Mouse (Mus musculus) lung, postnatal 0 days (tissue): ENCODE measurements at regions not wholly inside any gene's neighbourhood (a gene's known extent, or its start where the extent isn't known, plus 50 kb on each side); places are given as distances from the start of the nearest gene placed in this dataset.

Source experiments
- ATAC-seq: fragments of 200-750 bp; cut with Nextera tagmentation; 2 replicates; pipeline ENCODE4 v1.8.0; 2017; ENCODE audit warnings: moderate library complexity
- DNase-seq: peaks from one replicate; pipeline ENCODE4 v3.0.0-alpha.2; 2016; ENCODE audit warnings: low spot score
- H3K27ac ChIP-seq: fragments of 300-500 bp; sonication (generic); 2 replicates; pipeline ENCODE4 v1.5.1; 2014; ENCODE audit warnings: antibody characterized with exemption, mild to moderate bottlenecking, low read length, mixed read lengths
- H3K27me3 ChIP-seq: fragments of 300-500 bp; sonication (generic); replicated peaks from 2 replicates; pipeline ENCODE4 v1.6.1; 2014; ENCODE audit warnings: low read length, mixed read lengths; ENCODE audit not compliant: insufficient read depth
- H3K36me3 ChIP-seq: fragments of 300-500 bp; sonication (generic); 2 replicates; pipeline ENCODE4 v1.6.1; 2014; ENCODE audit warnings: low read length, mixed read lengths; ENCODE audit not compliant: insufficient read depth
- H3K4me1 ChIP-seq: fragments of 300-500 bp; sonication (generic); 2 replicates; pipeline ENCODE4 v1.6.1; 2014; ENCODE audit warnings: antibody characterized with exemption, low read depth, low read length, mixed read lengths; ENCODE audit not compliant: insufficient read depth
- H3K4me2 ChIP-seq: fragments of 300-500 bp; sonication (generic); replicated peaks from 2 replicates; pipeline ENCODE4 v1.6.1; 2014; ENCODE audit warnings: low read depth, mild to moderate bottlenecking, low read length, moderate library complexity, mixed read lengths
- H3K4me3 ChIP-seq: fragments of 300-500 bp; sonication (generic); 2 replicates; pipeline ENCODE4 v1.5.1; 2014; ENCODE audit warnings: low read depth, low read length
- H3K9ac ChIP-seq: fragments of 300-500 bp; sonication (generic); replicated peaks from 2 replicates; pipeline ENCODE4 v1.6.1; 2014; ENCODE audit warnings: low read depth, mild to moderate bottlenecking
- H3K9me3 ChIP-seq: fragments of 300-500 bp; sonication (generic); 2 replicates; pipeline ENCODE4 v1.6.1; 2016; ENCODE audit warnings: low read length, mixed read lengths
- CTCF ChIP-seq: IDR thresholded peaks from 2 replicates; pipeline ENCODE4 v1.5.1; 2016; ENCODE audit warnings: antibody characterized with exemption, mild to moderate bottlenecking
- EP300 ChIP-seq: IDR thresholded peaks from 2 replicates; pipeline ENCODE4 v1.6.1; 2016; ENCODE audit warnings: antibody characterized with exemption, mild to moderate bottlenecking, control low read depth
- WGBS: fragments of 180-500 bp; shearing (Covaris S2); extraction: QIAGEN DNeasy Blood & Tissue Kit; methylation state at CpG from one replicate; pipeline ENCODE4 v1.1.7; 2014; 5-methylcytosine and 5-hydroxymethylcytosine counted together

DNA sequence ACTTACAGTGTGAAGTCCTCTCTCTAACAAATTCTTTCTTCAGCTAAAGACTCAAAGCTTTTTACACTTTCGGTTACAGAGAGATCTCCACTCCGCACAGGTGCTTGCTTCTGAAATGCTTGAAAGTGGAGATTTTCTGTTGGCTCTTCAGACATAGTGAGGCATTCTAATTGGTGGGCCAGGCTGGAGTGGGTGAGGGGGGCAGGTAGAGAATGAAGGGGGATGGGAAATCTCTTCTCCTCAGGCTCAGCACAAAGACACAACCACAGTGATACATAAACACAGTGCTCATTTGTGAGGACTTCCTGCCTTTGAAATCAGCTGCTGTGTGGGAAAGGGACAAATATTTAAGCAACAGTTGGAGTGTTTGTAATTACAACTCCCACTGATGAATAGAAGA, 109.1 kb upstream of the Syt6 start:
- no peaks in the 10 kb centered on the region for H3K9me3 ChIP-seq
- no peak for DNase-seq
- no peak overlapping the region for H3K4me2 ChIP-seq
- no peaks in the 10 kb centered on the region for H3K27me3 ChIP-seq
- TF ChIP-seq CTCF: no peak
- no peak for TF ChIP-seq EP300
- H3K4me3 ChIP-seq: no peak overlapping the region
- 42% methylated on average over 2 of the region's 2 CpGs for WGBS
- H3K27ac ChIP-seq: 0 out of 2 replicates have a peak overlapping the region, but pooled peaks have one; percentile 48
- H3K4me1 ChIP-seq: no peaks in the 10 kb centered on the region; the same call in 1 of the 2 replicates
- no peak for ATAC-seq
- no peak overlapping the region for H3K9ac ChIP-seq
- no peaks in the 10 kb centered on the region for H3K36me3 ChIP-seq

DNA sequence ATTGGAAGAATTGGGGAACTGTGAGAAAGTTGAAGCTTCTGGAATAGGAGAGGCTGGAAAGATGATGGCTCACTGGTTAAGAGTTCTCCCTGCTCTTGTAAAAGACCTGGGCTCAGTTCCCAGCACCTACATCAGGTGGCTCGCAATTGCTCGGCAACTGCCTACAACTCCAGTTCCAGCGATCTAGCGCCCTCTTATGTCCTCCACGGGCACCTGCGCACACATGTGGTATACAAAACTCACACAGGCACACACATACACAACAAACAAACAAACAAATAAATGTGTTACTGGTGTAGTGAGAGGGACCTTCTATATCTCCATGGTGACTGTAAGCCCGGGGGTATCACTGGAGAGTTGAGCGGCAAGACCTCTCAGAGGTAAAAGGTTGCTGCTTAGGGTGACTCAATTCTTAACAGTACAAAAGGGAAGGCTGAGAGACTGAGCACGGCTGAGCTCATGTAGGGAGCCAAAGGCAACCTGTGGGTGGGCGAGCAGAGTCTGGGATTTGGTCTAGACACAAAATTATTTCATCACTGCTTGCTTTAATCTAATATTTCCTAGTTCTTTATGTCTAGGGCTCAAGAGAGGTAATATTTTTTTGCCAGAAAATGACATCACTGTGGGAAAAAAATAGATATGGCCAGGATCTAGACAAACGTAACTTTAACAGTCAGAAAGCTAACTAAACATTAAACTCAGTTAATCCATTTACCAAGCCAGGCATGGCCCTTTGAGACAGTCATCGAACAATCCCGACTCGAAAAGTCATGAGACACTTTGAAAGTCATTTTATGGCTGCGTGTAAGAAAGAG, 104.2 kb upstream of the Syt6 start:
- Histone ChIP-seq H3K4me3 (no peak overlapping the region), H3K27ac (no peak overlapping the region), H3K4me1 (no peaks in the 10 kb centered on the region; the same call in 1 of the 2 replicates), H3K27me3 (no peaks in the 10 kb centered on the region), H3K4me2 (no peak overlapping the region), H3K9ac (no peak overlapping the region), H3K36me3 (no peaks in the 10 kb centered on the region), H3K9me3 (no peaks in the 10 kb centered on the region)
- no peak for ATAC-seq
- TF ChIP-seq EP300: no peak
- TF ChIP-seq CTCF: no peak
- DNase-seq: no peak
- 86% methylated on average over 15 of the region's 15 CpGs for WGBS

DNA sequence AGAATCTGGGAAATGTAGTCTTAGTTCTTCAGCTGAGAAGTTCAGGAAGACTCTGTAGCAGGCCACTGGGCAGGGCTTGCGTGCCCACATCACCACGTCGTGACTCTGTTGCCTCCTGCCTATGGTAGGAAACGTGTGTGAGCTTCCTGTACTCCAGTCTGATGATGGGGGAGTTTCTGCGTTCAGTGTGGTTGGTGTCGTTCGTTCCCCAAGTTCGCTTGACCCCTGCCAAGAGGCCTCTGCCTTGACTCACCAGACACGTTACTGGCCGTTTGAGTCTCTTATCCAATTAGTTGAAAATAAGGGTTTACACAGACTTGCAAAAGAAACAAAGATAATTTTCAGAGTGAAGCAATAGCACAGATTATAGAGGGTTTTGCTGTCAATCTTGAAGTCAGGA, 102.4 kb upstream of the Syt6 start:
- Histone ChIP-seq H3K4me2 (no peak overlapping the region), H3K4me3 (no peak overlapping the region), H3K4me1 (no peaks in the 10 kb centered on the region), H3K27me3 (no peaks in the 10 kb centered on the region), H3K27ac (peak overlapping the region; percentile 82), H3K36me3 (no peaks in the 10 kb centered on the region), H3K9ac (no peak overlapping the region), H3K9me3 (no peaks in the 10 kb centered on the region)
- WGBS: 47% methylated on average over 10 of the region's 10 CpGs
- TF ChIP-seq CTCF (no peak), EP300 (no peak; the same call in 1 of the 2 replicates)
- DNase-seq: peak; percentile 78
- peak; percentile 81 for ATAC-seq

DNA sequence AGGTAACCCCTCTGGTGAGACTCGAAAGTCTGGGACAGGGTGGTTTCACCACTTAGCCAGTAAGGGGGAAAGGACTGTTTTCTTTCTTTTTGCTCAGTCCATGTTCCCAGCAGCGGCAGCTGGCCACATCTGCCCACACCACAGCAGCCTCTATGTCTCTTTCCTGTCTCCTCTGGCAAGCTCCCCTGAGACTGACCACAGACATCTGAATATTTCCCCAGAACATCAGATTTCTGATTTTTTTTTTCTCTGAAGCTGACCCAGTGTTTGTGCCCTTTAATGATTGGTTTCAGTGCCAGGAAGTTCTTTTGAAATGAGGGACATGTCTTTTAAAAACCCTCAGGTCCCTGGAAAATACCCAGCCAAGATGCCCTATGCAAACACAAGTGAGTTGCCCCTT, 101.7 kb upstream of the Syt6 start:
- no peaks in the 10 kb centered on the region for H3K27me3 ChIP-seq
- H3K4me2 ChIP-seq: no peak overlapping the region
- H3K36me3 ChIP-seq: no peaks in the 10 kb centered on the region
- peak; percentile 91 for ATAC-seq
- no peaks in the 10 kb centered on the region for H3K9me3 ChIP-seq
- no peaks in the 10 kb centered on the region for H3K4me1 ChIP-seq
- DNase-seq: peak; percentile 83
- H3K9ac ChIP-seq: no peak overlapping the region
- H3K27ac ChIP-seq: peak overlapping the region; percentile 82
- peak; percentile 58 for TF ChIP-seq EP300
- TF ChIP-seq CTCF: no peak
- 54% methylated on average over 2 of the region's 2 CpGs for WGBS
- H3K4me3 ChIP-seq: no peak overlapping the region

DNA sequence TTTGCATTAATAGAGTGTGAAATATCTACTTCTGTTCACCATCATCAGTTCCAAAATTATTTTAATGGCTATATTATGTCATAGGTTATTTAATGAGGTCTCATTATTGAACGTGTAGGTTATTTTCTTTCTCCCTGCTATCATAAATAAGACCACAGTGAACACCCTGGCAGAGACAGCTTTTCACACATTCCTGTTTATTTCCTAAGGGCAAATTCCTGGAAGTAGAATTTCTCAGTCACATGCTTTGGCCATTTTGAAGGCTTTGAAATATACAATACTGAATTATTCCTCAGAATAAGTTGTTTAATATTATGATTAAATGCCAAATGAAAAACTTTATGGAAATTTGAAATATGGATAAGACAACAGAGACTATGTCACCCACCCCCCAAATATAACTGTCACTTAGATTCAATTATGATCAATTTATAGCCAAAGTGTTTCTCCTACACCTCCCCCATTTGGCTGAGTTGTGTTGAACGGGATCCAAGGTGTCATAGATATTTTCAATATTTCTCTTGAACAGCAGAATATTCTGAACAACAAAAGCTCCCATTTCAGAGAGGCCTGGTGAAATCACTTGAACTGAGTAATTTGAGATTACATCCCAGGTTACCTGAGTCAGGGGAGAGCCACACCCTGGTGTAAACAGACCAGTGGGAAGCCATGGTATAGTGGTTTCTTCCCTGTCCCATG, 95.0 kb upstream of the Syt6 start:
- WGBS: 55% methylated on average over 2 of the region's 2 CpGs
- ATAC-seq (peak; percentile 58), DNase-seq (peak; percentile 68)
- Histone ChIP-seq H3K36me3 (no peaks in the 10 kb centered on the region), H3K4me1 (no peaks in the 10 kb centered on the region), H3K4me3 (no peak overlapping the region), H3K9ac (no peak overlapping the region), H3K27me3 (no peaks in the 10 kb centered on the region), H3K9me3 (no peaks in the 10 kb centered on the region), H3K4me2 (no peak overlapping the region), H3K27ac (peak overlapping the region; percentile 80)
- no peak for TF ChIP-seq CTCF
- TF ChIP-seq EP300: peak; percentile 13; the same call in 1 of the 2 replicates

- Histone ChIP-seq H3K27me3 (no peaks in the 10 kb centered on the region), H3K9me3 (no peaks in the 10 kb centered on the region), H3K27ac (peak overlapping the region; percentile 80), H3K4me1 (no peaks in the 10 kb centered on the region), H3K4me3 (no peak overlapping the region), H3K36me3 (no peaks in the 10 kb centered on the region), H3K4me2 (no peak overlapping the region), H3K9ac (no peak overlapping the region)
- DNase-seq (peak; percentile 50), ATAC-seq (peak; percentile 36)
- TF ChIP-seq CTCF: no peak
- no peak for TF ChIP-seq EP300
- 49% methylated on average over 7 of the region's 7 CpGs for WGBS
These were observed 94.4 kb upstream of the Syt6 start for GRCm38 (mm10) chr3:103480676-103481075.
